Mouse (Mus musculus) neural tube, embryonic 12.5 days (tissue): ENCODE measurements around the gene Llgl2. TPM values are rescaled to one million over a fixed set of nuclear protein-coding genes. Genes with fewer than 3 reads are reported as not detected.

Experiments used
- ATAC-seq: fragments of 200-750 bp; cut with Nextera tagmentation; 2 replicates; pipeline ENCODE4 v1.8.0; 2017; ENCODE audit warnings: low read depth, mild to moderate bottlenecking, moderate TSS enrichment, moderate library complexity; ENCODE audit not compliant: low FRiP score
- H3K27ac ChIP-seq: fragments of 300-500 bp; sonication (generic); 2 replicates; pipeline ENCODE4 v1.5.1; 2016
- H3K27me3 ChIP-seq: fragments of 300-500 bp; sonication (generic); replicated peaks from 2 replicates; pipeline ENCODE4 v1.6.1; 2016; ENCODE audit warnings: mild to moderate bottlenecking
- H3K36me3 ChIP-seq: fragments of 300-500 bp; sonication (generic); 2 replicates; pipeline ENCODE4 v1.6.1; 2016; ENCODE audit warnings: mild to moderate bottlenecking
- H3K4me1 ChIP-seq: fragments of 300-500 bp; sonication (generic); 2 replicates; pipeline ENCODE4 v1.6.1; 2016
- H3K4me2 ChIP-seq: fragments of 300-500 bp; sonication (generic); replicated peaks from 2 replicates; pipeline ENCODE4 v1.6.1; 2016; ENCODE audit warnings: mild to moderate bottlenecking
- H3K4me3 ChIP-seq: fragments of 300-500 bp; sonication (generic); 2 replicates; pipeline ENCODE4 v1.5.1; 2016
- H3K9ac ChIP-seq: fragments of 300-500 bp; sonication (generic); 2 replicates; pipeline ENCODE4 v1.6.1; 2016; ENCODE audit warnings: mild to moderate bottlenecking
- H3K9me3 ChIP-seq: fragments of 300-500 bp; sonication (generic); 2 replicates; pipeline ENCODE4 v1.6.1; 2016; ENCODE audit warnings: mild to moderate bottlenecking
- WGBS: fragments of 180-500 bp; shearing (Covaris S2); methylation state at CpG from one replicate; pipeline ENCODE4 v1.1.7; 2016; 5-methylcytosine and 5-hydroxymethylcytosine counted together
- polyA plus RNA-seq: library from polyadenylated mRNA; unstranded; fragments of >200 nt; fragmentation: Nextera tagmentation; extraction: Ambion mirVana; gene quantifications from 2 replicates; pipeline ENCODE4 v1.2.1, GENCODE M21; 2016

Llgl2 gene
- polyA plus RNA-seq, 1 experiment from 2014 or later: 5.7 TPM

DNA sequence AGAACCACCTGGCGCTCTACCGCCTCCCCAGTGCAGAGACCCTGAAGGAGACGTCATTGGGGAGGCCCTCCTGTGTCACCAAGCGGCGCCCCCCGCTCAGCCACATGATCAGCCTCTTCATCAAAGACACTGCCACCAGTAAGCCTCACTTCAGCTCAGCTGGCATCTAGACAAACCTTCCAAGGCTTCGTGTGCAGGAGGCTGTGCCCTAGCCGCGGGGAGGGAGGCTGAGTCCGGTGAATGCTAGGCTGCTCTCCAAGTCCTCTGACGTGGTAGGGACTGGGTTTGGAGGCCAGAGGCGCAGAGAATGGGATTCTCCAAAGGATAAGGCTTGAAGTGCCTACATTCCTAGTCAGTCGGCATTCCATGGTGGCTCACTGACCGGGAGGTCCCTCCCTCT, 31.5 kb upstream of the Llgl2 start:
- WGBS: 88% methylated on average over 14 of the region's 14 CpGs
- no peaks in the 10 kb centered on the region for H3K27me3 ChIP-seq
- no peak overlapping the region for H3K4me2 ChIP-seq
- H3K27ac ChIP-seq: no peak overlapping the region
- H3K36me3 ChIP-seq: peaks cover 97% of the 10 kb centered on the region
- no peaks in the 10 kb centered on the region for H3K4me1 ChIP-seq
- H3K9ac ChIP-seq: no peak overlapping the region
- H3K9me3 ChIP-seq: no peaks in the 10 kb centered on the region
- ATAC-seq: no peak
- H3K4me3 ChIP-seq: no peak overlapping the region

GRCm38 (mm10) chr11:115796898-115797297, 27.0 kb upstream of the Llgl2 start:
- WGBS: 85% methylated on average over 15 of the region's 15 CpGs
- Histone ChIP-seq H3K27me3 (no peaks in the 10 kb centered on the region), H3K36me3 (peaks cover 99% of the 10 kb centered on the region), H3K4me2 (no peak overlapping the region), H3K27ac (no peak overlapping the region), H3K9ac (no peak overlapping the region), H3K4me3 (no peak overlapping the region), H3K4me1 (no peaks in the 10 kb centered on the region), H3K9me3 (no peaks in the 10 kb centered on the region)
- no peak for ATAC-seq

GRCm38 (mm10) chr11:115797665-115798064, 26.2 kb upstream of the Llgl2 start:
- Histone ChIP-seq H3K4me2 (no peak overlapping the region), H3K9ac (no peak overlapping the region), H3K9me3 (no peaks in the 10 kb centered on the region), H3K27ac (no peak overlapping the region), H3K4me1 (no peaks in the 10 kb centered on the region), H3K27me3 (no peaks in the 10 kb centered on the region), H3K4me3 (no peak overlapping the region), H3K36me3 (peaks cover 99% of the 10 kb centered on the region)
- ATAC-seq: no peak
- 89% methylated on average over 9 of the region's 9 CpGs for WGBS

DNA sequence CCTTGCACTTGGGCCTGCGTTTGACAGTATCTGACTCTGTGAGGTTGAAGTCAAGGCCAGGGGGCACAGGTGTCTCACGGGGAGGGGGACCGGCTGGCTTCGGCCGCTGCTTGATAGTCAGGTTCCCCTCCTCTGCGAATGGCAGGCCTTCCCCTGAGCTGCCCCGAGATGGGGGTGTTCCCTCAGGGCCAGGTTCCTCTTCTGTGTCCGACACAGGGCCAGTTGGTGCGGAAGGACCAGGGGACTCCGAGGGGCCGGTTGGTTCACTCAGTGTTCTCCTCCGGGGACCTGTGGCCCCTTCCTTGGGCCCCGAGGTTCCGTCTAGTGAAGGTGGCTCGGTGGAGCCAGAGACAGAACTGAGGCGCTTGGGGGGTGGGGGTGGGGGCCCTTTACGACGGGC, 22.9 kb upstream of the Llgl2 start:
- Histone ChIP-seq H3K9me3 (no peaks in the 10 kb centered on the region), H3K4me1 (no peaks in the 10 kb centered on the region), H3K27ac (no peak overlapping the region), H3K4me3 (no peak overlapping the region), H3K27me3 (no peaks in the 10 kb centered on the region), H3K9ac (no peak overlapping the region), H3K36me3 (peaks cover 92% of the 10 kb centered on the region), H3K4me2 (no peak overlapping the region)
- WGBS: 91% methylated on average over 18 of the region's 18 CpGs
- no peak for ATAC-seq

DNA sequence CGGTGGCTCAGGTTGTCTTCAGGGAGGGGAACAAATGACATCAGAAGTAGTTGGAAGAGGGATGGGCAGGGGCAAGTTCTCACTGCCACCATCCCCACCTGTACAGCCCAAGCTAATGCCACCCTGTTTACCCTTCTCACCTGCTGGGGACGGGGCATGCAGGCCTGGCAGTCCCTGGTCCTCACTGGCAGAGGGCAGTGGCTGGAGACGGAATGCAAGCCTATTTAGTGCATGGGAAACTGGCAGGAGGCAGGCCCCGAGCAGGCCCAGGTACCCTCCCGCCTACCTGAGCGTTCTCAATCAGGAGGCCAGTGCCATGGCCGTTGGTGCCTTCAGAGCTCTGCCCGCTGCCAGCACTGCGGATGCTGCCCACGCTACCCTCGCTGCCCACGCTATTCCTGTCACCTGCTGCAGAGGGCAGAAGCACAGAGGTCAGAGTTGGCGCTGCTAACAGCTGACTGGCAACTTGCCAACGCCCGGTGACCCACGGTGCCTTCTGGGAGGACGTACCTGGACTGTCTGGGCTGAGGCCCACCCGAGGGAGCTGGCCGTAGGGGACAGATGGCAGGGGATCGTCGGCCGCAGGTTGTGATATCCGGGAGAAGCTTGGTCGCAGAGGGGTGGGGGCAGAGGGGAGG, 20.7 kb upstream of the Llgl2 start:
- ATAC-seq: no peak
- no peak overlapping the region for H3K9ac ChIP-seq
- H3K9me3 ChIP-seq: no peaks in the 10 kb centered on the region
- no peak overlapping the region for H3K4me3 ChIP-seq
- H3K27ac ChIP-seq: no peak overlapping the region
- WGBS: 94% methylated on average over 24 of the region's 24 CpGs
- peaks cover 13% of the 10 kb centered on the region for H3K4me1 ChIP-seq
- H3K27me3 ChIP-seq: no peaks in the 10 kb centered on the region
- no peak overlapping the region for H3K4me2 ChIP-seq
- H3K36me3 ChIP-seq: peaks cover 82% of the 10 kb centered on the region

- Histone ChIP-seq H3K4me3 (no peak overlapping the region), H3K27ac (no peak overlapping the region), H3K4me2 (no peak overlapping the region), H3K36me3 (peaks cover 66% of the 10 kb centered on the region), H3K9ac (no peak overlapping the region), H3K4me1 (peaks cover 31% of the 10 kb centered on the region), H3K27me3 (no peaks in the 10 kb centered on the region), H3K9me3 (no peaks in the 10 kb centered on the region)
- no peak for ATAC-seq
- WGBS: 93% methylated on average over 7 of the region's 7 CpGs
These were observed 18.8 kb upstream of the Llgl2 start for GRCm38 (mm10) chr11:115805005-115805404.

GRCm38 (mm10) chr11:115806154-115806553, 17.7 kb upstream of the Llgl2 start:
- H3K9ac ChIP-seq: no peak overlapping the region
- no peaks in the 10 kb centered on the region for H3K27me3 ChIP-seq
- peaks cover 66% of the 10 kb centered on the region for H3K36me3 ChIP-seq
- WGBS: 95% methylated on average over 10 of the region's 10 CpGs
- H3K4me2 ChIP-seq: no peak overlapping the region
- H3K9me3 ChIP-seq: no peaks in the 10 kb centered on the region
- H3K4me1 ChIP-seq: peaks cover 42% of the 10 kb centered on the region
- no peak overlapping the region for H3K4me3 ChIP-seq
- no peak overlapping the region for H3K27ac ChIP-seq
- no peak for ATAC-seq

DNA sequence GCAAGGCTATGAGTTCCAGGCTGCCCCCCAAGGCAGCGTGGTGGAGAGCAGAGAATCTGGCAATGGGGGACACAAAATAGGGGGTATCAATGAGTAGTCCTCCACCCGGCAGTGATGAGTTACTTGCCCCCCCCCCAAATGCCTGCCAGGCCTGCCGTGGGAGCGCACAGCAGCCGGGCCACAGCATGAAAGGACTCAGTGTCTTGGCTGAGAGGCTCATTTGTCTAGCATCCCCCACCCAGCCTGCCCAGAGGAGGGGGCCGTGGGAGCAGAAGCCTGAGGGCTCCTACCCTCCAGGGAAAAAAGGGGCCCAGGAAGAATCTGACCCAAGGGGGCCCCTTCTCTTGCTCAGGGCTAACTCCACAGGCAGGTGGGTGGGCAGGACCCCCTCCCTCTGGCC, 16.5 kb upstream of the Llgl2 start:
- peaks cover 54% of the 10 kb centered on the region for H3K4me1 ChIP-seq

GRCm38 (mm10) chr11:115807971-115808370, 15.9 kb upstream of the Llgl2 start:
- Histone ChIP-seq H3K4me1 (peaks cover 60% of the 10 kb centered on the region), H3K36me3 (peaks cover 55% of the 10 kb centered on the region), H3K4me3 (no peak overlapping the region; the same call in 1 of the 2 replicates), H3K9me3 (no peaks in the 10 kb centered on the region), H3K4me2 (peak overlapping the region; percentile 94), H3K27me3 (no peaks in the 10 kb centered on the region), H3K27ac (no peak overlapping the region), H3K9ac (peak overlapping the region; percentile 38; the same call in 1 of the 2 replicates)
- WGBS: 50% methylated on average over 11 of the region's 11 CpGs
- no peak for ATAC-seq

More for the DNA sequence above, 16.5 kb upstream of the Llgl2 start:
- Histone ChIP-seq H3K27me3 (no peaks in the 10 kb centered on the region), H3K4me2 (peak overlapping the region; percentile 94), H3K9ac (no peak overlapping the region), H3K27ac (peak overlapping the region; percentile 37; the same call in 1 of the 2 replicates), H3K36me3 (peaks cover 61% of the 10 kb centered on the region), H3K4me3 (no peak overlapping the region), H3K9me3 (no peaks in the 10 kb centered on the region)
- ATAC-seq: peak; percentile 30; the same call in 1 of the 2 replicates
- 57% methylated on average over 6 of the region's 6 CpGs for WGBS

- WGBS: 59% methylated on average over 10 of the region's 10 CpGs
- Histone ChIP-seq H3K27ac (no peak overlapping the region), H3K36me3 (peaks cover 46% of the 10 kb centered on the region), H3K4me1 (peaks cover 62% of the 10 kb centered on the region), H3K9ac (peak overlapping the region; percentile 26; the same call in 1 of the 2 replicates), H3K27me3 (no peaks in the 10 kb centered on the region), H3K4me2 (peak overlapping the region; percentile 94), H3K9me3 (no peaks in the 10 kb centered on the region), H3K4me3 (no peak overlapping the region)
- no peak for ATAC-seq
These were observed 15.0 kb upstream of the Llgl2 start for GRCm38 (mm10) chr11:115808696-115809310.

GRCm38 (mm10) chr11:115809311-115809781, 14.5 kb upstream of the Llgl2 start:
- Histone ChIP-seq H3K9ac (0 out of 2 replicates have a peak overlapping the region, but pooled peaks have one; percentile 26), H3K27me3 (no peaks in the 10 kb centered on the region), H3K36me3 (peaks cover 43% of the 10 kb centered on the region), H3K27ac (no peak overlapping the region), H3K9me3 (no peaks in the 10 kb centered on the region), H3K4me3 (0 out of 2 replicates have a peak overlapping the region, but pooled peaks have one; percentile 7), H3K4me2 (peak overlapping the region; percentile 94), H3K4me1 (peaks cover 65% of the 10 kb centered on the region)
- 61% methylated on average over 8 of the region's 8 CpGs for WGBS
- no peak for ATAC-seq

GRCm38 (mm10) chr11:115810377-115810776, 13.5 kb upstream of the Llgl2 start:
- H3K4me2 ChIP-seq: peak overlapping the region; percentile 94
- no peak for ATAC-seq
- H3K4me3 ChIP-seq: no peak overlapping the region; the same call in 1 of the 2 replicates
- H3K9me3 ChIP-seq: no peaks in the 10 kb centered on the region
- 82% methylated on average over 14 of the region's 14 CpGs for WGBS
- H3K27me3 ChIP-seq: no peaks in the 10 kb centered on the region
- no peak overlapping the region for H3K27ac ChIP-seq
- no peak overlapping the region for H3K9ac ChIP-seq
- peaks cover 68% of the 10 kb centered on the region for H3K4me1 ChIP-seq
- H3K36me3 ChIP-seq: peaks cover 32% of the 10 kb centered on the region
